Mouse (Mus musculus) ES-E14 (cell line): ENCODE data around the gene Zbtb20. TPM values are rescaled to one million over a fixed set of nuclear protein-coding genes. Genes with fewer than 3 reads are reported as not detected.

Source experiments
- DNase-seq: peaks from one replicate; pipeline ENCODE4 v3.0.0-alpha.2; 2013; ENCODE audit warnings: low read depth, low spot score
- H3K27ac ChIP-seq: 2 replicates; pipeline ENCODE4 v1.5.1; 2012; ENCODE audit warnings: low read depth, mild to moderate bottlenecking, low read length, moderate library complexity, mixed read lengths; ENCODE audit not compliant: poor library complexity, insufficient read depth, severe bottlenecking
- H3K36me3 ChIP-seq: 2 replicates; pipeline ENCODE4 v1.6.1; 2012; ENCODE audit warnings: mild to moderate bottlenecking, low read length, moderate library complexity, mixed read lengths; ENCODE audit not compliant: control insufficient read depth, poor library complexity, insufficient read depth, severe bottlenecking
- H3K4me1 ChIP-seq, 2 experiments: fragments of 150-350 bp in 1 of 2; sonication (generic) in 1 of 2; 2 replicates each; pipeline ENCODE4 v1.6.1; 2012; ENCODE audit warnings: low read length in 2 of 2, mild to moderate bottlenecking in 1 of 2, mixed read lengths in 1 of 2; ENCODE audit not compliant: control insufficient read depth in 2 of 2, insufficient read depth in 2 of 2, poor library complexity in 1 of 2
- H3K4me3 ChIP-seq, 2 experiments: fragments of 150-350 bp in 1 of 2; sonication (generic) in 1 of 2; 2 replicates each; pipeline ENCODE4 v1.5.1; 2012; ENCODE audit warnings: low read length in 2 of 2, low read depth in 1 of 2, mild to moderate bottlenecking in 1 of 2, mixed read lengths in 1 of 2; ENCODE audit not compliant: insufficient read depth in 1 of 2, poor library complexity in 1 of 2, severe bottlenecking in 1 of 2
- H3K9ac ChIP-seq: 2 replicates; pipeline ENCODE4 v1.6.1; 2012; ENCODE audit warnings: low read depth, mild to moderate bottlenecking, low read length, mixed read lengths; ENCODE audit not compliant: poor library complexity, insufficient read depth, severe bottlenecking
- H3K9me3 ChIP-seq: fragments of 150-350 bp; sonication (generic); 2 replicates; pipeline ENCODE4 v1.6.1; 2012; ENCODE audit warnings: low read depth, mild to moderate bottlenecking, low read length; ENCODE audit not compliant: control insufficient read depth, insufficient read depth
- CHD2 ChIP-seq: IDR thresholded peaks from 2 replicates; pipeline ENCODE4 v1.6.1; 2014; ENCODE audit warnings: mild to moderate bottlenecking, low read depth, low read length, inconsistent platforms
- HCFC1 ChIP-seq: IDR thresholded peaks from 2 replicates; pipeline ENCODE4 v1.6.1; 2012; ENCODE audit warnings: low read length, inconsistent platforms, borderline replicate concordance; ENCODE audit not compliant: insufficient read depth
- MAFK ChIP-seq: IDR thresholded peaks from 2 replicates; pipeline ENCODE4 v1.6.1; 2014; ENCODE audit warnings: mild to moderate bottlenecking, low read depth, low read length, inconsistent platforms; ENCODE audit not compliant: insufficient read depth
- ZC3H11A ChIP-seq: IDR thresholded peaks from 2 replicates; pipeline ENCODE4 v1.6.1; 2012; ENCODE audit warnings: low read depth, mild to moderate bottlenecking, inconsistent platforms, low read length, borderline replicate concordance
- ZNF384 ChIP-seq: IDR thresholded peaks from 2 replicates; pipeline ENCODE4 v1.6.1; 2012; ENCODE audit warnings: low read depth, low read length, inconsistent platforms
- in situ Hi-C, 2 experiments: fragments of 600-800 bp; cut with MboI; formaldehyde crosslinking; loops; one replicate each; pipeline ENCODE4 v1.15.1; 2025; ENCODE audit warnings: low sequenced_read_pairs in 2 of 2, inconsistent platforms in 1 of 2; ENCODE audit not compliant: unreplicated experiment in 2 of 2
- total RNA-seq: library from RNA; depleted of rRNA; stranded (reverse); fragments of 300-350 nt; gene quantifications from 2 replicates; pipeline ENCODE4 v1.2.3, GENCODE M21; 2012

The Zbtb20 gene
- total RNA-seq, 1 experiment: 4.0 TPM

GRCm38 (mm10) chr16:43235317-43235716, 359.6 kb downstream of the Zbtb20 start:
- Histone ChIP-seq H3K27ac (no peak overlapping the region), H3K4me1 (no peaks in the 10 kb centered on the region), H3K36me3 (no peaks in the 10 kb centered on the region), H3K9me3 (no peaks in the 10 kb centered on the region), H3K4me3 (no peak overlapping the region), H3K9ac (no peak overlapping the region)
- in situ Hi-C loops: no loop called here
- DNase-seq: no peak
- TF ChIP-seq MAFK (no peak), CHD2 (no peak), HCFC1 (no peak), ZC3H11A (no peak), ZNF384 (no peak)

GRCm38 (mm10) chr16:43235721-43236159, 360.1 kb downstream of the Zbtb20 start:
- Histone ChIP-seq H3K36me3 (no peaks in the 10 kb centered on the region), H3K4me3 (no peak overlapping the region), H3K4me1 (no peaks in the 10 kb centered on the region), H3K9me3 (no peaks in the 10 kb centered on the region), H3K9ac (no peak overlapping the region), H3K27ac (no peak overlapping the region)
- in situ Hi-C loops: no loop called here
- DNase-seq: no peak
- TF ChIP-seq HCFC1: no peak
- no peak for TF ChIP-seq ZNF384

- Histone ChIP-seq H3K4me3 (no peak overlapping the region), H3K9me3 (no peaks in the 10 kb centered on the region), H3K36me3 (no peaks in the 10 kb centered on the region), H3K9ac (no peak overlapping the region), H3K4me1 (no peaks in the 10 kb centered on the region), H3K27ac (no peak overlapping the region)
- TF ChIP-seq CHD2 (no peak), HCFC1 (no peak), ZC3H11A (no peak), ZNF384 (no peak), MAFK (no peak)
- DNase-seq: no peak
- in situ Hi-C loops: no loop called here
Measured at GRCm38 (mm10) chr16:43237551-43237950, 361.9 kb downstream of the Zbtb20 start.

GRCm38 (mm10) chr16:43247026-43247425, 371.3 kb downstream of the Zbtb20 start:
- no peaks in the 10 kb centered on the region for H3K4me1 ChIP-seq
- DNase-seq: no peak
- in situ Hi-C loops: no loop called here
- H3K36me3 ChIP-seq: no peaks in the 10 kb centered on the region
- H3K9ac ChIP-seq: no peak overlapping the region
- TF ChIP-seq ZNF384 (no peak), HCFC1 (no peak), MAFK (no peak), ZC3H11A (no peak)
- no peak overlapping the region for H3K4me3 ChIP-seq
- H3K27ac ChIP-seq: no peak overlapping the region
- no peaks in the 10 kb centered on the region for H3K9me3 ChIP-seq

GRCm38 (mm10) chr16:43253077-43253476, 377.4 kb downstream of the Zbtb20 start:
- TF ChIP-seq ZC3H11A (no peak), MAFK (no peak), CHD2 (no peak), ZNF384 (no peak), HCFC1 (no peak)
- Histone ChIP-seq H3K36me3 (no peaks in the 10 kb centered on the region), H3K9ac (no peak overlapping the region), H3K4me3 (no peak overlapping the region), H3K27ac (no peak overlapping the region), H3K4me1 (no peaks in the 10 kb centered on the region), H3K9me3 (no peaks in the 10 kb centered on the region)
- in situ Hi-C loops: no loop called here
- DNase-seq: no peak
